14 mouse cellular contexts compared by ENCODE assay signal in genomic region chr12:7962314-7962927, GRCm38 (mm10). TPM values are rescaled to one million over a fixed set of nuclear protein-coding genes. Genes with fewer than 3 reads are reported as not detected.
DNase-seq lines count a peak whose midpoint lies in the region; ATAC-seq and TF ChIP-seq lines count a peak whose summit lies in the region.
"Had no signal": no experiment of that assay in that cellular context is flagged by ENCODE, and none has a peak within 500 bp of the region (broad histone marks: within the 10 kb centered on the region; RNA-seq: fewer than 3 reads in every experiment).

No protein-coding gene starts in this region.

- no peak for TF ChIP-seq EP300 in lung, postnatal 0 days (IDR thresholded peaks at IDR 0.05)

- H3K9ac ChIP-seq in embryonic facial prominence, embryonic 11.5 days (replicated peaks; ENCODE audit: low read length), result no peak overlapping the region
- no peak overlapping the region for H3K9ac ChIP-seq in hindbrain, postnatal 0 days (replicated peaks; ENCODE audit: low read length)
- H3K9ac ChIP-seq in hindbrain, embryonic 12.5 days, result no peak overlapping the region
- H3K9ac ChIP-seq in lung, postnatal 0 days (replicated peaks; ENCODE audit: low read depth), result no peak overlapping the region
- H3K9ac ChIP-seq in intestine, embryonic 16.5 days (ENCODE audit: low read depth, low read length), result no peak overlapping the region

- no peak overlapping the region for H3K4me2 ChIP-seq in embryonic facial prominence, embryonic 11.5 days (ENCODE audit: low read depth, low read length)
- H3K4me2 ChIP-seq in hindbrain, postnatal 0 days (ENCODE audit: low read depth, low read length), result no peak overlapping the region
- no peak overlapping the region for H3K4me2 ChIP-seq in hindbrain, embryonic 12.5 days (replicated peaks)
- no peak overlapping the region for H3K4me2 ChIP-seq in lung, postnatal 0 days (replicated peaks; ENCODE audit: low read depth, low read length)
- H3K4me2 ChIP-seq in intestine, embryonic 16.5 days (ENCODE audit: low read depth, low read length), result peak overlapping the region; percentile 16; the same call in 1 of the 2 replicates

- H3K27me3 ChIP-seq in embryonic facial prominence, embryonic 11.5 days (ENCODE audit: control insufficient read depth, insufficient read depth, low read length), result no peaks in the 10 kb centered on the region
- H3K27me3 ChIP-seq in embryonic facial prominence, embryonic 10.5 days (replicated peaks; ENCODE audit: low read depth, poor library complexity, severe bottlenecking), result no peaks in the 10 kb centered on the region
- H3K27me3 ChIP-seq in hindbrain, postnatal 0 days (ENCODE audit: insufficient read depth, low read length), result no peaks in the 10 kb centered on the region
- H3K27me3 ChIP-seq in hindbrain, embryonic 12.5 days, result no peaks in the 10 kb centered on the region
- H3K27me3 ChIP-seq in lung, postnatal 0 days (replicated peaks; ENCODE audit: insufficient read depth, low read length), result no peaks in the 10 kb centered on the region
- H3K27me3 ChIP-seq in intestine, embryonic 16.5 days (replicated peaks; ENCODE audit: control insufficient read depth, insufficient read depth, low read length), result no peaks in the 10 kb centered on the region
- H3K27me3 ChIP-seq: megakaryocyte, embryonic 14.5 days had no signal

- H3K27ac ChIP-seq in embryonic facial prominence, embryonic 11.5 days (replicated peaks; ENCODE audit: low read depth, low read length), result no peak overlapping the region
- no peak overlapping the region for H3K27ac ChIP-seq in embryonic facial prominence, embryonic 10.5 days (replicated peaks)
- no peak overlapping the region for H3K27ac ChIP-seq in hindbrain, postnatal 0 days
- H3K27ac ChIP-seq in hindbrain, embryonic 12.5 days, result no peak overlapping the region
- no peak overlapping the region for H3K27ac ChIP-seq in lung, postnatal 0 days (ENCODE audit: low read length)
- H3K27ac ChIP-seq in intestine, embryonic 16.5 days (ENCODE audit: low read length), result 0 out of 2 replicates have a peak overlapping the region, but pooled peaks have one; percentile 18

- no peaks in the 10 kb centered on the region for H3K36me3 ChIP-seq in embryonic facial prominence, embryonic 11.5 days (replicated peaks; ENCODE audit: control insufficient read depth, insufficient read depth, low read depth, low read length)
- H3K36me3 ChIP-seq in embryonic facial prominence, embryonic 10.5 days (replicated peaks), result no peaks in the 10 kb centered on the region
- H3K36me3 ChIP-seq in hindbrain, postnatal 0 days (ENCODE audit: insufficient read depth, low read length), result no peaks in the 10 kb centered on the region
- no peaks in the 10 kb centered on the region for H3K36me3 ChIP-seq in hindbrain, embryonic 12.5 days
- H3K36me3 ChIP-seq in lung, postnatal 0 days (ENCODE audit: insufficient read depth, low read length), result no peaks in the 10 kb centered on the region
- H3K36me3 ChIP-seq in intestine, embryonic 16.5 days (ENCODE audit: control insufficient read depth, insufficient read depth, low read length), result no peaks in the 10 kb centered on the region

- no peaks in the 10 kb centered on the region for H3K4me1 ChIP-seq in embryonic facial prominence, embryonic 11.5 days (ENCODE audit: control insufficient read depth, insufficient read depth, low read length)
- H3K4me1 ChIP-seq in embryonic facial prominence, embryonic 10.5 days, result 0 out of 2 replicates have a peak, but pooled peaks cover 3% of the 10 kb centered on the region
- no peaks in the 10 kb centered on the region for H3K4me1 ChIP-seq in hindbrain, postnatal 0 days (ENCODE audit: insufficient read depth, low read length)
- no peaks in the 10 kb centered on the region for H3K4me1 ChIP-seq in hindbrain, embryonic 12.5 days
- no peaks in the 10 kb centered on the region for H3K4me1 ChIP-seq in lung, postnatal 0 days (ENCODE audit: insufficient read depth, low read depth, low read length)
- H3K4me1 ChIP-seq in intestine, embryonic 16.5 days (ENCODE audit: control insufficient read depth, insufficient read depth, low read length), result peaks cover 4% of the 10 kb centered on the region; the same call in 1 of the 2 replicates

- TF ChIP-seq CTCF in hindbrain, postnatal 0 days (IDR thresholded peaks at IDR 0.05; ENCODE audit: low read depth), result no peak
- TF ChIP-seq CTCF in lung, postnatal 0 days (IDR thresholded peaks at IDR 0.05), result no peak

- no peaks in the 10 kb centered on the region for H3K9me3 ChIP-seq in embryonic facial prominence, embryonic 11.5 days (replicated peaks; ENCODE audit: control insufficient read depth, low read length)
- no peaks in the 10 kb centered on the region for H3K9me3 ChIP-seq in embryonic facial prominence, embryonic 10.5 days
- H3K9me3 ChIP-seq in hindbrain, postnatal 0 days (ENCODE audit: low read length), result no peaks in the 10 kb centered on the region
- H3K9me3 ChIP-seq in hindbrain, embryonic 12.5 days (replicated peaks), result no peaks in the 10 kb centered on the region
- H3K9me3 ChIP-seq in lung, postnatal 0 days (ENCODE audit: low read length), result no peaks in the 10 kb centered on the region
- no peaks in the 10 kb centered on the region for H3K9me3 ChIP-seq in intestine, embryonic 16.5 days (ENCODE audit: control insufficient read depth, low read length)
- H3K9me3 ChIP-seq: megakaryocyte, embryonic 14.5 days had no signal

- peak; percentile 6 for DNase-seq in embryonic facial prominence, embryonic 11.5 days (ENCODE audit: low spot score)
- DNase-seq in embryonic facial prominence, embryonic 10.5 days (ENCODE audit: low spot score), result no peak
- peak; percentile 41 for DNase-seq in hindbrain, postnatal 0 days (ENCODE audit: low spot score)
- peak; percentile 27 for DNase-seq in lung, postnatal 0 days (ENCODE audit: low spot score)
- no peak for DNase-seq in lung, adult 18-20 months
- DNase-seq: cerebellum, adult 8-10 months; embryo, embryonic 11 days; right cerebral cortex, postnatal 14 days; thymus, adult 2 months had no signal

- no peak overlapping the region for H3K4me3 ChIP-seq in embryonic facial prominence, embryonic 11.5 days (ENCODE audit: low read depth, low read length)
- no peak overlapping the region for H3K4me3 ChIP-seq in embryonic facial prominence, embryonic 10.5 days
- H3K4me3 ChIP-seq in hindbrain, postnatal 0 days (ENCODE audit: low read length), result no peak overlapping the region
- no peak overlapping the region for H3K4me3 ChIP-seq in hindbrain, embryonic 12.5 days
- H3K4me3 ChIP-seq in lung, postnatal 0 days (ENCODE audit: low read depth, low read length), result no peak overlapping the region
- no peak overlapping the region for H3K4me3 ChIP-seq in intestine, embryonic 16.5 days (ENCODE audit: low read length)
- H3K4me3 ChIP-seq: megakaryocyte, embryonic 14.5 days had no signal

- ATAC-seq in embryonic facial prominence, embryonic 11.5 days (replicated peaks; ENCODE audit: insufficient number of reproducible peaks, low FRiP score, low TSS enrichment, low read depth), result no peak
- ATAC-seq in hindbrain, postnatal 0 days, result no peak
- ATAC-seq in hindbrain, embryonic 12.5 days (ENCODE audit: low FRiP score), result no peak
- ATAC-seq in lung, postnatal 0 days, result peak; percentile 71
- ATAC-seq in intestine, embryonic 16.5 days, result peak; percentile 63
- no peak for ATAC-seq in erythroblast, adult 5-6 weeks (replicated peaks; ENCODE audit: low FRiP score, poor library complexity, severe bottlenecking)
- ATAC-seq: hindbrain, embryonic 16.5 days had no signal

- 76% methylated on average over 5 of the region's 5 CpGs for WGBS in embryonic facial prominence, embryonic 11.5 days
- WGBS in embryonic facial prominence, embryonic 10.5 days, result 78% methylated on average over 5 of the region's 5 CpGs
- 44% methylated on average over 5 of the region's 5 CpGs for WGBS in hindbrain, postnatal 0 days
- 63% methylated on average over 5 of the region's 5 CpGs for WGBS in hindbrain, embryonic 12.5 days
- 28% methylated on average over 5 of the region's 5 CpGs for WGBS in lung, postnatal 0 days
- 48% methylated on average over 5 of the region's 5 CpGs for WGBS in intestine, embryonic 16.5 days

RNA-seq across cellular contexts. Expression of gene Apob, which starts 15.0 kb away (rescaled TPM):
- polyA plus RNA-seq in embryonic facial prominence, embryonic 11.5 days (2014; fragmentation: Nextera tagmentation; extraction: Ambion mirVana), result 0.58 and 0.59 TPM in 2 replicates
- polyA plus RNA-seq in embryonic facial prominence, embryonic 10.5 days (2016; fragmentation: Nextera tagmentation; extraction: Ambion mirVana), result 0.38 and 0.41 TPM in 2 replicates
- 0.16 and 0.32 TPM in 2 replicates for total RNA-seq in hindbrain, postnatal 0 days (2014; rRNA removed)
- polyA plus RNA-seq in hindbrain, postnatal 0 days (2015; fragmentation: Nextera tagmentation; extraction: Ambion mirVana), result not detected in 2 replicates
- polyA plus RNA-seq in hindbrain, embryonic 12.5 days (2016; fragmentation: Nextera tagmentation; extraction: Ambion mirVana), result 0.03 and 0.12 TPM in 2 replicates
- polyA plus RNA-seq in lung, postnatal 0 days (2015; fragmentation: Nextera tagmentation; extraction: Ambion mirVana), result 0.27 and 0.53 TPM in 2 replicates
- polyA plus RNA-seq in intestine, embryonic 16.5 days (2015; fragmentation: Nextera tagmentation; extraction: Ambion mirVana), result 61.3 and 94.9 TPM in 2 replicates
- not detected in 2 replicates for total RNA-seq in erythroblast, adult 5-6 weeks (2015; ENCODE audit: low replicate concordance)
- total RNA-seq in erythroblast, adult 5-6 weeks (2017; ENCODE audit: low replicate concordance), result 0.14 TPM in 1 of 2 replicates, not detected in the other

Comparison
In these comparisons a context has a peak if more than half of its experiments do, and no peak if none do; other contexts are left out.
1. DNase-seq: peak in embryonic facial prominence, embryonic 11.5 days (single experiment), hindbrain, postnatal 0 days (single experiment) and lung, postnatal 0 days (single experiment); none in embryonic facial prominence, embryonic 10.5 days (single experiment) and lung, adult 18-20 months (0 of 2).
2. ATAC-seq: peak in lung, postnatal 0 days (single experiment) and intestine, embryonic 16.5 days (single experiment); none in embryonic facial prominence, embryonic 11.5 days (single experiment), hindbrain, postnatal 0 days (single experiment), hindbrain, embryonic 12.5 days (single experiment) and erythroblast, adult 5-6 weeks (single experiment).
3. RNA of gene Apob, which starts 15.0 kb away (polyA plus RNA-seq): 61.3 to 94.9 TPM in intestine, embryonic 16.5 days; 0.58 to 0.59 TPM in embryonic facial prominence, embryonic 11.5 days, 0.27 to 0.53 TPM in lung, postnatal 0 days, 0.38 to 0.41 TPM in embryonic facial prominence, embryonic 10.5 days, 0.03 to 0.12 TPM in hindbrain, embryonic 12.5 days and not detected in hindbrain, postnatal 0 days; every median in the first group is over 10 times any median in the second.